Mouse (Mus musculus): Measurements from ENCODE around the gene Dagla. TPM values are rescaled to one million over a fixed set of nuclear protein-coding genes. Genes with fewer than 3 reads are reported as not detected.

Gene Dagla
- polyA plus RNA-seq, 1 experiment from 2014 or later: 11.5 TPM

DNA sequence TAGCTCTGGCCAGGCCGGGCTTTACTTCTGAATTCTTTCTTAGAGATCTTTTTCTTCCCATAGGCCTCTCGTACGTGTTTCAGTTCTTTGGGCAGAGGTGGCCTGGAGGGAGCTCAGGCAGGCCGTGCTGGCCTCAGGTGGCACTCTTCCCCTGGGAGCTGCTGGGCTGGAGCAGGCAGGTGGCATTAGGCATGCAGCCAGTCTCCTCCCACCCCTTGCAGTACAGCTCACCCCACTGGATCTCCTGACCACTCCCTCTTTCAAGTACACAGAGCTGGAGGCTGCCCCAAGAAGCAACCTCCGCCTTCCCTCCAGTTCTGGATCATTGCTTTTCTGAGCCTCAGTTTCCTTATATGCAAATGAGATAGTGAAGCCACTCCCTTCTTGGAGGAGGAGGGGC is 26.9 kb downstream of the Dagla start:
- no peaks in the 10 kb centered on the region for H3K9me3 ChIP-seq (ENCODE audit: control insufficient read depth, low read length)
- no peak overlapping the region for H3K4me3 ChIP-seq (ENCODE audit: low read length)
- H3K27ac ChIP-seq (ENCODE audit: low read depth, low read length): peak overlapping the region; percentile 44; the same call in 1 of the 2 replicates
- no peaks in the 10 kb centered on the region for H3K36me3 ChIP-seq (ENCODE audit: control insufficient read depth, insufficient read depth, low read length)
- H3K27me3 ChIP-seq (replicated peaks; ENCODE audit: control insufficient read depth, insufficient read depth, low read length): peaks cover 10% of the 10 kb centered on the region
- H3K4me2 ChIP-seq (ENCODE audit: low read length): 0 out of 2 replicates have a peak overlapping the region, but pooled peaks have one; percentile 11
- peaks cover 28% of the 10 kb centered on the region for H3K4me1 ChIP-seq (ENCODE audit: control insufficient read depth, insufficient read depth, low read depth, low read length)
- H3K9ac ChIP-seq (ENCODE audit: low read depth, low read length): peak overlapping the region; percentile 37
- ATAC-seq: peak; percentile 10
- WGBS: 36% methylated on average over 5 of the region's 5 CpGs

DNA sequence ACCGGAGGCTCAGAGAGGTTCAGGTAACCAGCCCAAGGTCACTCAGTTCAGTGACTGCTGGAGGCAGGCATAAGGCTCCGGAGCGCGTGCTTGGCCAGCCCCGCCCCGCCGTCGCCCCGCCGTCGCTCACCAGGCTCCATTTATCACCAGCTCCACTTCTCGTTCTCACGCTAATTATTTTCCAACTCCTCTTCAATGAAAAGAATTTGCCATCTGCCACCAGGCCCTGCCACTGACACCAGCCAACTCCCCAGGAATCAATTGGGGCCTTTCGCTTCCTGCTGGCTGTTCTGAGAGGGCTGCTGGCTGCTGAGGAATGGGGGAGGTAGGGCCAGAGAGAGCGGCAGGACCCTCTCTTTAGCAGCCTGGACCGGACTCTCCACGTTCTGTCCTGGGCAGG is 27.3 kb downstream of the Dagla start:
- ATAC-seq: peak; percentile 63
- Histone ChIP-seq H3K27ac (ENCODE audit: low read depth, low read length) (peak overlapping the region; percentile 44; the same call in 1 of the 2 replicates), H3K4me2 (ENCODE audit: low read length) (peak overlapping the region; percentile 11; the same call in 1 of the 2 replicates), H3K4me1 (ENCODE audit: control insufficient read depth, insufficient read depth, low read depth, low read length) (peaks cover 29% of the 10 kb centered on the region), H3K9me3 (ENCODE audit: control insufficient read depth, low read length) (no peaks in the 10 kb centered on the region), H3K27me3 (replicated peaks; ENCODE audit: control insufficient read depth, insufficient read depth, low read length) (peaks cover 10% of the 10 kb centered on the region), H3K36me3 (ENCODE audit: control insufficient read depth, insufficient read depth, low read length) (no peaks in the 10 kb centered on the region), H3K4me3 (ENCODE audit: low read length) (no peak overlapping the region), H3K9ac (ENCODE audit: low read depth, low read length) (peak overlapping the region; percentile 37)
- 6% methylated on average over 17 of the region's 17 CpGs for WGBS

DNA sequence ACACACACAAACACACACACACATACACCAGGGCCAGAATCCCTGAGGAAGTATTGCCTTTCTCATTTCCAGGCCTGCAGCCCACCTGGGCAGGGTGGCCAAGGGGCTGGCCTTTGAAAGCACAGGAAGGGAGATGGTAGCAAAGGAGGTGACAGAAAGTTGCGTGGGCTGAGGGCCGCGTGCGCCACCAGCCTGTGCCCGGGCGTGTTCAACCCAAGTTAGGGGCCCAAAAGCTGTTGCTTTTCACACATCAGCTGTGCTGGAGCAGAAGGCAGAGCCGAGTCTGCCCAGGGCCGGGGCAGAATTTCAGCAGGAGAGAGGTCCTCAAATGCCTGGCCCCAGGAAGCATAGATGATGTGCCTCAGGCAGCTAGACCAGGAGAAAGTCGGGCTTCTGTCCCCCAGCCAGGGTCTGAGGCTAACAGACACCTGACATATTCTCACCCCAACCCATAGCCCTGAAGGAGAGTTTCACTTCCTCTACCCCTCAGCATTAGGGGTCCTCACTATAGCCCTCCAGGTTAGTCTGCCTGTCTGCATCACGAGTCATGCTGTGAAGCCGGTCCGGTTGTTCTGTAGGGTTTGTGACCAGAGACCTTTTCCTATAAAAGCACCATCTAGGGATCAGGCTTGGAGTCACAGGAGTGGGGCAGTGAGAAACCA is 28.1 kb downstream of the Dagla start:
- no peak for ATAC-seq
- 67% methylated on average over 12 of the region's 12 CpGs for WGBS
- no peak overlapping the region for H3K4me2 ChIP-seq (ENCODE audit: low read length)
- H3K27me3 ChIP-seq (replicated peaks; ENCODE audit: control insufficient read depth, insufficient read depth, low read length): peaks cover 13% of the 10 kb centered on the region
- no peak overlapping the region for H3K9ac ChIP-seq (ENCODE audit: low read depth, low read length)
- H3K9me3 ChIP-seq (ENCODE audit: control insufficient read depth, low read length): no peaks in the 10 kb centered on the region
- H3K4me3 ChIP-seq (ENCODE audit: low read length): no peak overlapping the region
- no peaks in the 10 kb centered on the region for H3K36me3 ChIP-seq (ENCODE audit: control insufficient read depth, insufficient read depth, low read length)
- no peak overlapping the region for H3K27ac ChIP-seq (ENCODE audit: low read depth, low read length)
- peaks cover 29% of the 10 kb centered on the region for H3K4me1 ChIP-seq (ENCODE audit: control insufficient read depth, insufficient read depth, low read depth, low read length)

DNA sequence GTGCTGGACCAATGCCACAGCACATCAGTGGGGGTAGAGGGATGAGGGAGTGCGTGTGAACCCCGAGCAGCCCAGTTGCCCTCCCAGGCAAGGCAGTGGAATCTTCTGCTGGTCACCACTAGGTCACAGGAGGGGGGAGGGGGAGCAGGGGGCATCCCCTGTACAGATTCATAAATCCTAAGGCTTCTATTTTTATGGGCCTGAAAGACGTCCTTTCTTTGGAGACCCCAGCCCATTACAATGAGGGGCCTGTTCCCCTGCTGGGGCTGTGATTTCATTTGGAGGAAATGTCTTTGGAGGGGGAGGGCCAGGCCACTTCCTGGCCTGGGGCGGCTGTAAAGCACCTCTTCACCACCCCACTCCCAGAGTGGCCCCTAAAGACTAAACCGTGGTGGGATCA is 30.6 kb downstream of the Dagla start:
- Histone ChIP-seq H3K27me3 (replicated peaks; ENCODE audit: control insufficient read depth, insufficient read depth, low read length) (peaks cover 10% of the 10 kb centered on the region), H3K4me2 (ENCODE audit: low read length) (no peak overlapping the region), H3K9me3 (ENCODE audit: control insufficient read depth, low read length) (no peaks in the 10 kb centered on the region), H3K4me3 (ENCODE audit: low read length) (no peak overlapping the region), H3K9ac (ENCODE audit: low read depth, low read length) (no peak overlapping the region), H3K36me3 (ENCODE audit: control insufficient read depth, insufficient read depth, low read length) (no peaks in the 10 kb centered on the region), H3K27ac (ENCODE audit: low read depth, low read length) (no peak overlapping the region), H3K4me1 (ENCODE audit: control insufficient read depth, insufficient read depth, low read depth, low read length) (peaks cover 29% of the 10 kb centered on the region)
- ATAC-seq: no peak
- 31% methylated on average over 5 of the region's 5 CpGs for WGBS

DNA sequence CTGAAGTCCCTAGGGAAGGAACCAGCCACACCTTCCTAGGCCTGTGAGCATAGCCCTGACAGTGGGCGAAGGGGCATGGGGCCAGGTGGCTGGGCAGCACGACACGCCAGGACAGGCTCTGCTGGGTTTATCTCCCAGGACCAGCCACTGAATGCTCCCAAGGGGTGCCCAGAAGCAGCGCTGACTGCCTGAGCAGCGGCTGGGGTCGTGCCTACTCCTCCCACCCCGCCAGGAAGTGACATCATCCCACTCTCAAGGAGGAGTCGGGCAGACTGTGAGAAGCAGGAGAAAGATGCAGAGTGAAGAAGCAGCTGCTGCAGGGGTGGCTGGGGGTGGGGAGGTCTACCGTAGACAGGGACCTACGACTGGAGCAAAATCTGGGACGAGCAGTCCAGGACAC is 31.9 kb downstream of the Dagla start:
- ATAC-seq: peak; percentile 27
- WGBS: 39% methylated on average over 11 of the region's 11 CpGs
- Histone ChIP-seq H3K27me3 (replicated peaks; ENCODE audit: control insufficient read depth, insufficient read depth, low read length) (peaks cover 13% of the 10 kb centered on the region), H3K9ac (ENCODE audit: low read depth, low read length) (peak overlapping the region; percentile 42; the same call in 1 of the 2 replicates), H3K27ac (ENCODE audit: low read depth, low read length) (no peak overlapping the region; the same call in 1 of the 2 replicates), H3K4me3 (ENCODE audit: low read length) (no peak overlapping the region), H3K4me2 (ENCODE audit: low read length) (peak overlapping the region; percentile 36), H3K36me3 (ENCODE audit: control insufficient read depth, insufficient read depth, low read length) (no peaks in the 10 kb centered on the region), H3K4me1 (ENCODE audit: control insufficient read depth, insufficient read depth, low read depth, low read length) (peaks cover 19% of the 10 kb centered on the region), H3K9me3 (ENCODE audit: control insufficient read depth, low read length) (no peaks in the 10 kb centered on the region)

DNA sequence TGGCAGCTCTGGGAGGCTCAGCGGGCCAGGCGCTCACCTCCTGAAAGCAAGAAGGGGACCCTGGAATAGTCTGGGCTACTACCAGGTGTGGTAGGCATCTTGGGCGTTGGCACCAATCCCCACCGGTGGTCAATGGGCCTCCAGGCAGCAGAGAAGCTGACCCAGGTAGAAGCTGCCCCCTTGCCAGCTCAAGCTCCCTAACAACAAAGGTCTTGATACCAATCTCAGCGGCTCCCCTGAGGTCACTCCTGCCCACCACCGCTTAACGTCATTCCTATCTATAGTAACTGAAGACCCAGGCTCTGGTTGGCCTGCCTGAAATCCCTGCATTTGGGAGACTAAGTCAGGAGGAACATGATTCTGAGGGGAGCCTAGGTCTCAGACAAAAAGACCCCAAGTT is 33.1 kb downstream of the Dagla start:
- Histone ChIP-seq H3K4me1 (ENCODE audit: control insufficient read depth, insufficient read depth, low read depth, low read length) (peaks cover 15% of the 10 kb centered on the region), H3K36me3 (ENCODE audit: control insufficient read depth, insufficient read depth, low read length) (no peaks in the 10 kb centered on the region), H3K4me3 (ENCODE audit: low read length) (no peak overlapping the region), H3K27ac (ENCODE audit: low read depth, low read length) (no peak overlapping the region), H3K9me3 (ENCODE audit: control insufficient read depth, low read length) (no peaks in the 10 kb centered on the region), H3K4me2 (ENCODE audit: low read length) (no peak overlapping the region), H3K27me3 (replicated peaks; ENCODE audit: control insufficient read depth, insufficient read depth, low read length) (peaks cover 17% of the 10 kb centered on the region), H3K9ac (ENCODE audit: low read depth, low read length) (no peak overlapping the region)
- no peak for ATAC-seq
- 87% methylated on average over 6 of the region's 7 CpGs for WGBS

DNA sequence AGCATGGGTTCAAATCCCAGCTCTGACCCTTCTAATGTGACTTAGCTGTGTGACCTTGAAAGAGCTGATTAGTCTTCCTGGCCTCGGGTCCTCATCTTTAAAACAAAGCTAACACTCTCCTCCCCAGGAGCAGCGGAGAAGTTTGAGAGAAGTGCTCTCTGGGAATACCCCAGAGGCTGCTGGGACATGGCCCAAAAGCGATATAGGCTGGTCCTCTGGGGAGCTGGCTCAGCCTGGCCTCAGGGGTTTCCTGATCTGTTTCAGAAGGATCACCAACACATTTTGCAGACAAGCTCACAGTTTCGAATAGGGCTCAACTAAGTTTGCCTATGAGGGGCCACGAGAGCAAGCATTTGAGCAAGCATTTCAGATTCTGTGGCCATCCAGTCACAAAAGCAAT is 34.3 kb downstream of the Dagla start:
- H3K27me3 ChIP-seq (replicated peaks; ENCODE audit: control insufficient read depth, insufficient read depth, low read length): peaks cover 13% of the 10 kb centered on the region
- H3K4me3 ChIP-seq (ENCODE audit: low read length): no peak overlapping the region

DNA sequence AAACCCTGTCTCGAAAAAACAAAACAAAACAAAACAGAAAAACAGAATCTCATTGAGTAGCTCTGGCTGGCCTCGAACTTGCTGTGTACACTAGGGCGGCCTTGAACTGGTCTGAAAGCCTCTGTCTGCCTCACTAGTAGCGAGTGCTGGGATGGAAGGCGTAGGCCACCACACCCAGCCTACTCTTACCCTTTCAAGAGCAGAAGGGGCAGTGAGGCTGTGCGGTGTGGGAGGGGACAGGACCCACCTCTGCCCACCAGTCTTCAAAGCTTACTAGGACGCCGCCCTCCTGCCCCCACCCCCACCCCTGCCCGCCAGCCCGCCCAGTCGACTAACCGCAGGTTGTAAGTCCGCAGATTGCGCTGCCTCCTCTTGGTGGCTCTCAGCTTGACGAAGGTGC is 35.8 kb downstream of the Dagla start:
- 0 out of 2 replicates have a peak, but pooled peaks cover 2% of the 10 kb centered on the region for H3K36me3 ChIP-seq (ENCODE audit: control insufficient read depth, insufficient read depth, low read length)
- no peak overlapping the region for H3K4me3 ChIP-seq (ENCODE audit: low read length)
- H3K27ac ChIP-seq (ENCODE audit: low read depth, low read length): no peak overlapping the region
- H3K27me3 ChIP-seq (replicated peaks; ENCODE audit: control insufficient read depth, insufficient read depth, low read length): peaks cover 15% of the 10 kb centered on the region
- WGBS: 85% methylated on average over 15 of the region's 15 CpGs
- no peak for ATAC-seq
- H3K4me1 ChIP-seq (ENCODE audit: control insufficient read depth, insufficient read depth, low read depth, low read length): peaks cover 14% of the 10 kb centered on the region
- H3K9me3 ChIP-seq (ENCODE audit: control insufficient read depth, low read length): no peaks in the 10 kb centered on the region
- H3K9ac ChIP-seq (ENCODE audit: low read depth, low read length): no peak overlapping the region
- no peak overlapping the region for H3K4me2 ChIP-seq (ENCODE audit: low read length)

More for the DNA sequence above, 34.3 kb downstream of the Dagla start:
- no peak for ATAC-seq
- Histone ChIP-seq H3K36me3 (ENCODE audit: control insufficient read depth, insufficient read depth, low read length) (no peaks in the 10 kb centered on the region), H3K9me3 (ENCODE audit: control insufficient read depth, low read length) (no peaks in the 10 kb centered on the region), H3K27ac (ENCODE audit: low read depth, low read length) (no peak overlapping the region), H3K4me1 (ENCODE audit: control insufficient read depth, insufficient read depth, low read depth, low read length) (peaks cover 14% of the 10 kb centered on the region), H3K9ac (ENCODE audit: low read depth, low read length) (no peak overlapping the region), H3K4me2 (ENCODE audit: low read length) (no peak overlapping the region)
- WGBS: 78% methylated on average over 5 of the region's 5 CpGs

DNA sequence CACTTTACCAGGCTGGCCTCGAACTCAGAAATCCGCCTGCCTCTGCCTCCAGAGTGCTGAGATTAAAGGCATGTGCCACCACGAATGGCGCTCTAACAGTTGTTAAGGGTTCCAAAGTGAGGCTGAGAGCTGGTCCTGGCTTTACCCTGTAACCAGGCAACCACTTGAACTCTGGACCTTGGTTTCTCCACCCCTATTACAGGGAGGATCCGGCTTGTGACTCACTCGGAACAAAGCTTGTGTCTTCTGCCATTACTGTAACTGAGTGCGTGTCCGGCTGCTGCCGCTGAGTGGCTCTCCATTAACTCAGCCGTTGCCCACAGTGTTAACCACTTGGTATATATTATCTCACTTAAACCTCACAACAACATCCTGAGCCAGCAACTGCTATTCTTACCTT is 36.7 kb downstream of the Dagla start:
- peaks cover 15% of the 10 kb centered on the region for H3K27me3 ChIP-seq (replicated peaks; ENCODE audit: control insufficient read depth, insufficient read depth, low read length)
- H3K4me3 ChIP-seq (ENCODE audit: low read length): no peak overlapping the region
- no peak overlapping the region for H3K27ac ChIP-seq (ENCODE audit: low read depth, low read length)
- H3K4me2 ChIP-seq (ENCODE audit: low read length): no peak overlapping the region
- H3K9ac ChIP-seq (ENCODE audit: low read depth, low read length): no peak overlapping the region
- no peak for ATAC-seq
- peaks cover 10% of the 10 kb centered on the region for H3K4me1 ChIP-seq (ENCODE audit: control insufficient read depth, insufficient read depth, low read depth, low read length)
- H3K9me3 ChIP-seq (ENCODE audit: control insufficient read depth, low read length): no peaks in the 10 kb centered on the region
- 0 out of 2 replicates have a peak, but pooled peaks cover 2% of the 10 kb centered on the region for H3K36me3 ChIP-seq (ENCODE audit: control insufficient read depth, insufficient read depth, low read length)
- WGBS: 82% methylated on average over 10 of the region's 10 CpGs
